Mouse (Mus musculus): ENCODE data around the gene Gemin7.

Gemin7 gene

GRCm38 (mm10) chr7:19547344-19547969, 29.9 kb downstream of the Gemin7 start:
- DNase-seq (ENCODE audit: low spot score) = no peak

GRCm38 (mm10) chr7:19546007-19546406, 31.4 kb downstream of the Gemin7 start:
- no peak for DNase-seq (ENCODE audit: low spot score)

GRCm38 (mm10) chr7:19543584-19543983, 33.8 kb downstream of the Gemin7 start:
- DNase-seq (ENCODE audit: low spot score) = no peak

- peak; percentile 41 for DNase-seq (ENCODE audit: low spot score)
Measured at GRCm38 (mm10) chr7:19542155-19542691, 35.2 kb downstream of the Gemin7 start.

- no peak for DNase-seq (ENCODE audit: low spot score)
Measured at GRCm38 (mm10) chr7:19541681-19542154, 35.7 kb downstream of the Gemin7 start.

- DNase-seq (ENCODE audit: low spot score) = no peak
Measured at GRCm38 (mm10) chr7:19540771-19541566, 36.4 kb downstream of the Gemin7 start.

GRCm38 (mm10) chr7:19534676-19535075, 42.7 kb downstream of the Gemin7 start:
- no peak for DNase-seq (ENCODE audit: low spot score)

GRCm38 (mm10) chr7:19532240-19532639, 45.2 kb downstream of the Gemin7 start:
- no peak for DNase-seq (ENCODE audit: low spot score)

- no peak for DNase-seq (ENCODE audit: low spot score)
Measured at GRCm38 (mm10) chr7:19531077-19531476, 46.3 kb downstream of the Gemin7 start.

- DNase-seq (ENCODE audit: low spot score) = no peak
Measured at GRCm38 (mm10) chr7:19525105-19525481, 52.3 kb downstream of the Gemin7 start.

- DNase-seq (ENCODE audit: low spot score) = no peak
Measured at GRCm38 (mm10) chr7:19524420-19525104, 52.8 kb downstream of the Gemin7 start.

- no peak for DNase-seq (ENCODE audit: low spot score)
Measured at GRCm38 (mm10) chr7:19523757-19524419, 53.5 kb downstream of the Gemin7 start.

- no peak for DNase-seq (ENCODE audit: low spot score)
Measured at GRCm38 (mm10) chr7:19523017-19523756, 54.2 kb downstream of the Gemin7 start.

- DNase-seq (ENCODE audit: low spot score) = no peak
Measured at GRCm38 (mm10) chr7:19520032-19520431, 57.4 kb downstream of the Gemin7 start.

- DNase-seq (ENCODE audit: low spot score) = no peak
Measured at GRCm38 (mm10) chr7:19517652-19518365, 59.6 kb downstream of the Gemin7 start, which contains the start of gene Nkpd1. Nkpd1 (plus strand) TSS chr7:19517838.
